ENCODE assay signal across 23 mouse cellular contexts in genomic region chr11:25045339-25045738, GRCm38 (mm10).
DNase-seq lines count a peak whose midpoint lies in the region; ATAC-seq and TF ChIP-seq lines count a peak whose summit lies in the region.
"Had no signal": no experiment of that assay in that cellular context is flagged by ENCODE, and none has a peak within 500 bp of the region (broad histone marks: within the 10 kb centered on the region; RNA-seq: fewer than 3 reads in every experiment).

No protein-coding gene starts in this region.

- no peak overlapping the region for H3K9ac ChIP-seq in midbrain, embryonic 11.5 days (ENCODE audit: low read length)
- no peak overlapping the region for H3K9ac ChIP-seq in forebrain, embryonic 11.5 days (ENCODE audit: low read length)
- no peak overlapping the region for H3K9ac ChIP-seq in forebrain, embryonic 15.5 days (replicated peaks)
- H3K9ac ChIP-seq: embryonic facial prominence, embryonic 13.5 days; neural tube, embryonic 13.5 days had no signal

- DNase-seq in midbrain, embryonic 11.5 days (ENCODE audit: low spot score, missing footprints): no peak
- DNase-seq in midbrain, embryonic 10.5 days (ENCODE audit: low spot score): no peak
- peak; percentile 56 for DNase-seq in forebrain, embryonic 11.5 days (ENCODE audit: low spot score)
- no peak for DNase-seq in adrenal gland, adult 18-20 months (ENCODE audit: low spot score in 2 of 2)
- DNase-seq in cerebellum, adult 2 months: no peak
- no peak for DNase-seq in heart, adult 8-10 months (ENCODE audit: low spot score)
- DNase-seq: adrenal gland, adult 8-10 months; cerebellum, adult 8-10 months; cerebellum, postnatal 36 days; layer of hippocampus, adult 9-11 months; left cerebral cortex, postnatal 4 days; right cerebral cortex, adult 18-20 months; right cerebral cortex, postnatal 4 days; thymus, postnatal 14 days had no signal

- H3K36me3 ChIP-seq in midbrain, embryonic 11.5 days (ENCODE audit: control insufficient read depth, insufficient read depth, low read length): no peaks in the 10 kb centered on the region
- no peaks in the 10 kb centered on the region for H3K36me3 ChIP-seq in midbrain, embryonic 10.5 days
- no peaks in the 10 kb centered on the region for H3K36me3 ChIP-seq in forebrain, embryonic 11.5 days (ENCODE audit: control insufficient read depth, insufficient read depth, low read length)
- H3K36me3 ChIP-seq in forebrain, embryonic 15.5 days: no peaks in the 10 kb centered on the region
- H3K36me3 ChIP-seq: embryonic facial prominence, embryonic 13.5 days; heart, embryonic 10.5 days; neural tube, embryonic 13.5 days had no signal

- no peaks in the 10 kb centered on the region for H3K27me3 ChIP-seq in midbrain, embryonic 11.5 days (ENCODE audit: control insufficient read depth, insufficient read depth, low read length)
- H3K27me3 ChIP-seq in midbrain, embryonic 10.5 days (ENCODE audit: low read depth, poor library complexity, severe bottlenecking): no peaks in the 10 kb centered on the region
- no peaks in the 10 kb centered on the region for H3K27me3 ChIP-seq in forebrain, embryonic 11.5 days (ENCODE audit: control insufficient read depth, insufficient read depth, low read length)
- H3K27me3 ChIP-seq in forebrain, embryonic 15.5 days: no peaks in the 10 kb centered on the region
- H3K27me3 ChIP-seq in cerebellum, adult 2 months (ENCODE audit: control insufficient read depth, insufficient read depth, low read length): no peaks in the 10 kb centered on the region; the same call in 1 of the 2 replicates
- H3K27me3 ChIP-seq: embryonic facial prominence, embryonic 13.5 days; neural tube, embryonic 13.5 days had no signal

- TF ChIP-seq POLR2A in cerebellum, adult 2 months (IDR thresholded peaks at IDR 0.05; ENCODE audit: borderline replicate concordance, insufficient read depth, low read length): no peak

- H3K4me2 ChIP-seq in midbrain, embryonic 11.5 days: no peak overlapping the region
- H3K4me2 ChIP-seq in forebrain, embryonic 11.5 days (ENCODE audit: low read depth, low read length, severe bottlenecking): no peak overlapping the region
- H3K4me2 ChIP-seq in forebrain, embryonic 15.5 days (replicated peaks): no peak overlapping the region
- H3K4me2 ChIP-seq: embryonic facial prominence, embryonic 13.5 days; neural tube, embryonic 13.5 days had no signal

- H3K4me3 ChIP-seq in midbrain, embryonic 11.5 days (ENCODE audit: low read depth, low read length): no peak overlapping the region
- H3K4me3 ChIP-seq in midbrain, embryonic 10.5 days: no peak overlapping the region
- no peak overlapping the region for H3K4me3 ChIP-seq in forebrain, embryonic 11.5 days (ENCODE audit: low read depth, low read length)
- H3K4me3 ChIP-seq in forebrain, embryonic 15.5 days: no peak overlapping the region
- no peak overlapping the region for H3K4me3 ChIP-seq in cerebellum, adult 2 months (replicated peaks; ENCODE audit: insufficient read depth, low read depth, low read length)
- H3K4me3 ChIP-seq: embryonic facial prominence, embryonic 13.5 days; erythroblast, embryonic 14.5 days; heart, embryonic 10.5 days; left cerebral cortex, adult 2 months; myocyte; neural tube, embryonic 13.5 days had no signal

- WGBS in midbrain, embryonic 11.5 days: 43% methylated on average over 3 of the region's 3 CpGs
- WGBS in midbrain, embryonic 10.5 days: 47% methylated on average over 3 of the region's 3 CpGs
- WGBS in forebrain, embryonic 11.5 days: 19% methylated on average over 3 of the region's 3 CpGs
- WGBS in forebrain, embryonic 15.5 days: 7% methylated on average over 3 of the region's 3 CpGs
- 43% methylated on average over 3 of the region's 3 CpGs for WGBS in cerebellum, adult 2 months

- 0 out of 2 replicates have a peak, but pooled peaks cover 3% of the 10 kb centered on the region for H3K4me1 ChIP-seq in midbrain, embryonic 11.5 days (ENCODE audit: control insufficient read depth, insufficient read depth, low read length)
- peaks cover 18% of the 10 kb centered on the region for H3K4me1 ChIP-seq in midbrain, embryonic 10.5 days
- peaks cover 5% of the 10 kb centered on the region; the same call in 1 of the 2 replicates for H3K4me1 ChIP-seq in forebrain, embryonic 11.5 days (replicated peaks; ENCODE audit: control insufficient read depth, insufficient read depth, low read length)
- H3K4me1 ChIP-seq in forebrain, embryonic 15.5 days: peaks cover 6% of the 10 kb centered on the region
- no peaks in the 10 kb centered on the region for H3K4me1 ChIP-seq in cerebellum, adult 2 months (ENCODE audit: control insufficient read depth, insufficient read depth, low read length)
- H3K4me1 ChIP-seq: neural tube, embryonic 13.5 days had no signal

- no peaks in the 10 kb centered on the region for H3K9me3 ChIP-seq in midbrain, embryonic 11.5 days (ENCODE audit: control insufficient read depth, low read length)
- no peaks in the 10 kb centered on the region for H3K9me3 ChIP-seq in midbrain, embryonic 10.5 days (replicated peaks)
- no peaks in the 10 kb centered on the region for H3K9me3 ChIP-seq in forebrain, embryonic 11.5 days (ENCODE audit: control insufficient read depth, low read length)
- no peaks in the 10 kb centered on the region for H3K9me3 ChIP-seq in forebrain, embryonic 15.5 days
- H3K9me3 ChIP-seq: embryonic facial prominence, embryonic 13.5 days; heart, embryonic 10.5 days; neural tube, embryonic 13.5 days had no signal

- peak; percentile 55; the same call in 1 of the 2 replicates for ATAC-seq in midbrain, embryonic 11.5 days (ENCODE audit: low FRiP score)
- ATAC-seq in forebrain, embryonic 11.5 days (replicated peaks; ENCODE audit: low FRiP score): peak; percentile 70; the same call in 1 of the 2 replicates
- peak; percentile 58 for ATAC-seq in forebrain, embryonic 15.5 days (replicated peaks)
- ATAC-seq: hindbrain, postnatal 0 days; intestine, embryonic 16.5 days had no signal

- H3K27ac ChIP-seq in midbrain, embryonic 11.5 days (ENCODE audit: low read depth, low read length): no peak overlapping the region
- no peak overlapping the region for H3K27ac ChIP-seq in midbrain, embryonic 10.5 days (replicated peaks)
- H3K27ac ChIP-seq in forebrain, embryonic 11.5 days (ENCODE audit: low read depth, low read length): no peak overlapping the region
- no peak overlapping the region for H3K27ac ChIP-seq in forebrain, embryonic 15.5 days (replicated peaks)
- H3K27ac ChIP-seq in cerebellum, adult 2 months (ENCODE audit: insufficient read depth, low read length): no peak overlapping the region
- H3K27ac ChIP-seq: embryonic facial prominence, embryonic 13.5 days; heart, embryonic 10.5 days; hindbrain, postnatal 0 days; left cerebral cortex, adult 2 months; neural tube, embryonic 13.5 days had no signal

- TF ChIP-seq CTCF in cerebellum, adult 2 months (IDR thresholded peaks at IDR 0.05; ENCODE audit: borderline replicate concordance, insufficient read depth, low read depth, low read length): no peak
